Mouse (Mus musculus): Measurements from ENCODE around the gene Pdlim3.

DNA sequence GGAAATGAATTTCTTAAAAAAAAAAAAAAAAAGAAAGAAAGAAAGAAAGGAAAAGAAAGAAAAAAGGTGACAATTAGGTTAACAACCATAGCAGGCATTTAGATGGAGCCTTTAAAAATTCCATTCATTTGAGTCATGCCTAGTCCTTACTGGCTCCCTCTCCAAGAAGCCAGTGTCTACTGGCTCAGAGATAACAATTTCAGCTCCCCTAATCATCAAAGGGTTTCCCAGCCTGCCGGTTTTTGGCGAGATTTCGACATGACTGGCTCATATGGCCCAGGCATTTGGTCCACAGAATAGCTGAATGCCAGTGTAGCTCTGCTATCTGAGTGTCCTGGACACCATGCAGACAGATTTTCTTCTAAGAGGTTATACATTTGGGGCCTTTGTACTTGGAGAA lies 18.4 kb downstream of the Pdlim3 start:
- TF ChIP-seq CTCF (IDR thresholded peaks at IDR 0.05; ENCODE audit: insufficient read depth, low read length), result no peak
- TF ChIP-seq POLR2A (IDR thresholded peaks at IDR 0.05; ENCODE audit: borderline replicate concordance, extremely low read depth, low read depth, low read length), result no peak
